Mouse (Mus musculus) cortical plate, adult 2 months (tissue): ENCODE data around the gene Myoz1.

Experiments used
- CTCF ChIP-seq: fragments of 200-500 bp; IDR thresholded peaks from 2 replicates; pipeline ENCODE4 v1.5.1; 2011; ENCODE audit warnings: mild to moderate bottlenecking, control low read depth, low read length; ENCODE audit not compliant: insufficient read depth; ENCODE audit errors: extremely low read depth
- POLR2A ChIP-seq: fragments of 200-500 bp; IDR thresholded peaks from 2 replicates; pipeline ENCODE4 v1.6.1; 2011; ENCODE audit warnings: mild to moderate bottlenecking, low read length, control low read depth; ENCODE audit not compliant: insufficient read depth; ENCODE audit errors: extremely low read depth

- TF ChIP-seq CTCF = no peak
- TF ChIP-seq POLR2A = no peak
Observed at GRCm38 (mm10) chr14:20612820-20613219, 43.5 kb downstream of the Myoz1 start.
